Mouse (Mus musculus): ENCODE results near the gene Herc2.

DNA sequence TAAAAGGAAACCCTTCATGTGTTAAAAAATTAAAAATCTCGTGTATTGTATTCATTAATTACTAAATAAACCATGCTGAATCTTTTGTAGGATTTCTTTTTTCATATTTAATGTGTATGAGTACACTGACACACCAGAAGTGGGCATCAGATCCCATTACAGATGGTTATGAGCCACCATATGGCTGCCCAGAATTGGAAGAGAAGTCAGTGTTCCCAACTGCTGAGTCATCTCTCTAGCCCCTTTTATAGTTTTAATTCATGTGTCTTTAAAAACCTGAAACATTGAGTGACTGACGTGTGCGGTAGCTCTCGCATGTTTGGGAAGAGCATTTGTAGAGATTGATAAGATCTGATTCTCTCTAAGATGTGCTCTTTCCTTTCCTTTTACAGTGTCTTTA, 21.7 kb downstream of the Herc2 start:
- TF ChIP-seq EP300 (IDR thresholded peaks at IDR 0.05; ENCODE audit: low read depth) (no peak), CTCF (IDR thresholded peaks at IDR 0.05; ENCODE audit: low read depth) (no peak)

Measured in heart, postnatal 0 days (tissue).